Mouse (Mus musculus) heart, adult 2 months (tissue): Measurements from ENCODE around the gene Limk1. TPM values are rescaled to one million over a fixed set of nuclear protein-coding genes. Genes with fewer than 3 reads are reported as not detected.

Source experiments
- DNase-seq, 2 experiments: peaks; one replicate each; pipeline ENCODE4 v3.0.0; 2021
- H3K27ac ChIP-seq: fragments of 200-600 bp; 2 replicates; pipeline ENCODE4 v1.8.1; 2022
- H3K27me3 ChIP-seq: fragments of 200-500 bp; 2 replicates; pipeline ENCODE4 v1.6.1; 2012; ENCODE audit warnings: mild to moderate bottlenecking, low read length, inconsistent platforms, mixed read lengths; ENCODE audit not compliant: control insufficient read depth, insufficient read depth
- H3K36me3 ChIP-seq: fragments of 200-500 bp; 2 replicates; pipeline ENCODE4 v1.6.1; 2012; ENCODE audit warnings: low read length, inconsistent platforms; ENCODE audit not compliant: control insufficient read depth, insufficient read depth
- H3K4me1 ChIP-seq: fragments of 200-500 bp; 2 replicates; pipeline ENCODE4 v1.6.1; 2011; ENCODE audit warnings: low read length; ENCODE audit not compliant: control insufficient read depth, insufficient read depth
- H3K4me3 ChIP-seq: fragments of 200-600 bp; 2 replicates; pipeline ENCODE4 v1.8.1; 2022
- H3K79me2 ChIP-seq: fragments of 200-500 bp; replicated peaks from 2 replicates; pipeline ENCODE4 v1.6.1; 2012; ENCODE audit warnings: mild to moderate bottlenecking, inconsistent platforms, low read length, moderate library complexity, mixed read lengths; ENCODE audit not compliant: control insufficient read depth, insufficient read depth
- H3K9ac ChIP-seq: fragments of 200-500 bp; 2 replicates; pipeline ENCODE4 v1.6.1; 2012; ENCODE audit warnings: low read depth, mild to moderate bottlenecking, control low read depth, inconsistent platforms, low read length, mixed read lengths
- CTCF ChIP-seq: fragments of 200-600 bp; IDR thresholded peaks from 2 replicates; pipeline ENCODE4 v1.8.1; 2022; ENCODE audit warnings: antibody characterized with exemption, mild to moderate bottlenecking, moderate library complexity
- EP300 ChIP-seq: fragments of 200-500 bp; IDR thresholded peaks from 2 replicates; pipeline ENCODE4 v1.6.1; 2011; ENCODE audit warnings: low read depth, low read length, control low read depth; ENCODE audit not compliant: insufficient read depth
- POLR2A ChIP-seq: fragments of 200-500 bp; IDR thresholded peaks from 2 replicates; pipeline ENCODE4 v1.6.1; 2011; ENCODE audit warnings: mild to moderate bottlenecking, low read depth, low read length, control low read depth; ENCODE audit not compliant: insufficient read depth
- WGBS: fragments of 180-500 bp; shearing (Covaris S2); methylation state at CpG from one replicate; pipeline ENCODE4 v1.1.7; 2018; 5-methylcytosine and 5-hydroxymethylcytosine counted together
- intact Hi-C: fragments of 180-260 bp; cut with DNase I; formaldehyde crosslinking; loops from one replicate; pipeline ENCODE4 v1.15.1; 2025
- polyA plus RNA-seq: library from polyadenylated mRNA; depleted of rRNA; stranded (reverse); fragments of >200 nt; gene quantifications from 2 replicates; pipeline ENCODE4 v1.2.3, GENCODE M21; 2012
- total RNA-seq, 2 experiments: library from RNA; stranded (reverse); gene quantifications; 2 replicates each; pipeline ENCODE4 v1.2.3; 2021

Gene Limk1
- total and polyA plus RNA-seq, 3 experiments = 4.0 to 7.3 (median 5.0) TPM

- WGBS = 8% methylated on average over 14 of the region's 14 CpGs
- Histone ChIP-seq H3K27me3 (no peaks in the 10 kb centered on the region), H3K27ac (peak overlapping the region; percentile 73), H3K79me2 (no peaks in the 10 kb centered on the region), H3K36me3 (no peaks in the 10 kb centered on the region), H3K9ac (peak overlapping the region; percentile 32), H3K4me1 (peaks cover 16% of the 10 kb centered on the region), H3K4me3 (peak overlapping the region; percentile 43)
- DNase-seq = peak; percentile 85 to 89
- peak; percentile 82; the same call in 1 of the 2 replicates for TF ChIP-seq EP300
- TF ChIP-seq CTCF = 0 out of 2 replicates have a peak, but pooled peaks have one; percentile 10
- TF ChIP-seq POLR2A = 0 out of 2 replicates have a peak, but pooled peaks have one; percentile 19
- intact Hi-C loops = no loop called here
Measured at GRCm38 (mm10) chr5:134675956-134676759, 12.2 kb downstream of the Limk1 start.

GRCm38 (mm10) chr5:134674977-134675376 lies 13.4 kb downstream of the Limk1 start:
- Histone ChIP-seq H3K27me3 (no peaks in the 10 kb centered on the region), H3K4me3 (no peak overlapping the region), H3K9ac (no peak overlapping the region), H3K4me1 (peaks cover 12% of the 10 kb centered on the region), H3K36me3 (no peaks in the 10 kb centered on the region), H3K79me2 (no peaks in the 10 kb centered on the region), H3K27ac (no peak overlapping the region; the same call in 1 of the 2 replicates)
- no peak for DNase-seq
- 68% methylated on average over 5 of the region's 5 CpGs for WGBS
- TF ChIP-seq CTCF = no peak
- TF ChIP-seq POLR2A = no peak
- TF ChIP-seq EP300 = no peak
- intact Hi-C loops = no loop called here

- no peak for DNase-seq
- Histone ChIP-seq H3K27ac (no peak overlapping the region), H3K27me3 (no peaks in the 10 kb centered on the region), H3K79me2 (no peaks in the 10 kb centered on the region), H3K4me1 (peaks cover 6% of the 10 kb centered on the region), H3K36me3 (no peaks in the 10 kb centered on the region), H3K4me3 (no peak overlapping the region), H3K9ac (no peak overlapping the region)
- TF ChIP-seq POLR2A = no peak
- no peak for TF ChIP-seq CTCF
- no peak for TF ChIP-seq EP300
- intact Hi-C loops = no loop called here
- WGBS = 97% methylated on average over 6 of the region's 6 CpGs
Measured at GRCm38 (mm10) chr5:134672611-134673010, 15.8 kb downstream of the Limk1 start.

GRCm38 (mm10) chr5:134672198-134672516 lies 16.2 kb downstream of the Limk1 start:
- H3K4me1 ChIP-seq = peaks cover 6% of the 10 kb centered on the region
- H3K27ac ChIP-seq = no peak overlapping the region
- no peak for DNase-seq
- no peaks in the 10 kb centered on the region for H3K36me3 ChIP-seq
- H3K79me2 ChIP-seq = no peaks in the 10 kb centered on the region
- TF ChIP-seq POLR2A = no peak
- no peak for TF ChIP-seq CTCF
- TF ChIP-seq EP300 = no peak
- H3K27me3 ChIP-seq = no peaks in the 10 kb centered on the region
- intact Hi-C loops = no loop called here
- H3K9ac ChIP-seq = no peak overlapping the region
- 53% methylated on average over 1 of the region's 1 CpGs for WGBS
- H3K4me3 ChIP-seq = no peak overlapping the region

GRCm38 (mm10) chr5:134671335-134672197 lies 16.8 kb downstream of the Limk1 start:
- intact Hi-C loops = no loop called here
- H3K79me2 ChIP-seq = no peaks in the 10 kb centered on the region
- no peak overlapping the region for H3K9ac ChIP-seq
- no peak overlapping the region for H3K27ac ChIP-seq
- no peaks in the 10 kb centered on the region for H3K36me3 ChIP-seq
- WGBS = 68% methylated on average over 17 of the region's 17 CpGs
- H3K4me1 ChIP-seq = peaks cover 6% of the 10 kb centered on the region
- no peak for TF ChIP-seq CTCF
- no peak for TF ChIP-seq POLR2A
- TF ChIP-seq EP300 = no peak
- DNase-seq = no peak
- no peaks in the 10 kb centered on the region for H3K27me3 ChIP-seq
- H3K4me3 ChIP-seq = no peak overlapping the region
